Mouse (Mus musculus): ENCODE data around the gene Suv39h2.

Suv39h2 gene

DNA sequence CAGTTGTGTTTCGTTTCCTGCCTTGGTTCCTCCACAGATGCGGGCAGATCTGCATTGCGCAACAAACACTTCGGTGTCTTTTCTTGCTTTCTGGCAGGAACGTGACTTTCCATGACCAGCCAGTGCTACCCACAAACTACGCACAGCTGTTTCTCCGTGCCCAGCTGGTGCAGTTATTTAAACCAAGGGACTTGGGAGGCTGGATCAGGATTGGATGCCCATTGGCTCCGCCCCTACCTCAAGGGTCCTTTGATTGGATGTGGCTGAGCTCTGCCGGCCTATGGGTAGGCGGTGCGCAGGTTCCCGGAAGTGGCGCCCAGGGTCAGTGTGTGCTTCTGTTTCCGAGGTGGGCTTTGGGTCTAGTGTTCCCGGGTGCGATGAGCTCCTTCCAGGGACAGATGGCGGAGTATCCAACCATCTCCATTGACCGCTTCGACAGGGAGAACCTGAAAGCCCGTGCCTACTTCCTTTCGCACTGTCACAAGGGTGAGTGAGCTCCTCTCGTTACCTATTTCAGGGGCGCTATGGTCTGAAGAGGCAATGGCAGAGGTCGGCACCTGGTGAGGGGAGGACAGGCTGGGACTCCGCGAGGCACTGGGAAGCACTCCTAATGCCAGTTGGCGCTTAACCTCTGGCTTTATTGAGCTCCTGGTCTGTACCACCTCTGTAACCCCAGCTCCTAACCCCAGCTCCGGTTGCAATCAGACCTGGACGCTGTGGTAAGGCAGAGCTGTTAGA is 50.8 kb downstream of the Suv39h2 start, which contains the start of gene Dclre1c:
Gene Dclre1c, plus strand, starts transcription at position 291 of the 738 bp plus-strand sequence.
- DNase-seq (ENCODE audit: low read depth in 1 of 2, low spot score in 2 of 2) = peak; percentile 91 to 98

DNA sequence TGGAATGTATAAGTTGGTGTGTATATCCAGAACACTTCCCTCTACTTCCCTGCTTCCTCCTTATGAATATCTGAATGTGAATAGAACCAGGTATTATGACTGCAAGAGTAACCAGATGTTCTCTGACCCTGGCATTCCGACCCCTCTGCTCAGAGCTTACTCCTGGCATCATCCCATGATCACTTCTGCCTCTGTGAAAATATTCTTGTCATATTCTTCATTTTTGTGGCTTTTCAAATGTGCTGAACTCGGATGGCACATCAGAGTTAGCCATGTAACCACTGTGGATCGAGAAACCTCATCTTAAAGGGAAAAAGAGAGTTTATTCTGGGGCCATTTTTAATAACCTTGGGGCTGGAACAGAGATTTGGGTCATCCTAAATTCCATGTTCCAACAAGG is 52.3 kb downstream of the Suv39h2 start, which contains the start of gene Meig1:
Gene Meig1, minus strand, starts transcription at position 101 of the 400 bp plus-strand sequence.
- no peak for DNase-seq (ENCODE audit: low read depth in 1 of 2, low spot score in 2 of 2)

DNA sequence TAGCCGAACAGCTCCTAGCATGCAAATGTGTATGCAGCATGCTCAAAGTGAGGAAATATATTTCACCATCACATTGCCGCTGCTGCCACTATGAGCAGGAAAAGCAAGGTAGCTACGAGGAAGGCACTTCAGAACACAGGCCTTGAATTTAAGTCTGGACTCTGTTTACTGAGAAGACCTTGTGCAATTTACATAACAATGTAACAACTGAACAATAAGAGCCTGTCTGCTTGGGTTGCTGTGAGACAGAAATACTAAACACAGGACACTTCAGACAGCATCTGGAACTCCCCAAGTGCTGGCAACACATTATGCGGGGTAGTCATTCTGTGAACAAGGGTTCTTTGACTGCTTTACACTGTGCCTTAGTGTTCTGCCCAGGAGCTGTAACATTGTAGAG is 54.7 kb downstream of the Suv39h2 start:
- DNase-seq (ENCODE audit: low read depth in 1 of 2, low spot score in 2 of 2) = no peak

DNA sequence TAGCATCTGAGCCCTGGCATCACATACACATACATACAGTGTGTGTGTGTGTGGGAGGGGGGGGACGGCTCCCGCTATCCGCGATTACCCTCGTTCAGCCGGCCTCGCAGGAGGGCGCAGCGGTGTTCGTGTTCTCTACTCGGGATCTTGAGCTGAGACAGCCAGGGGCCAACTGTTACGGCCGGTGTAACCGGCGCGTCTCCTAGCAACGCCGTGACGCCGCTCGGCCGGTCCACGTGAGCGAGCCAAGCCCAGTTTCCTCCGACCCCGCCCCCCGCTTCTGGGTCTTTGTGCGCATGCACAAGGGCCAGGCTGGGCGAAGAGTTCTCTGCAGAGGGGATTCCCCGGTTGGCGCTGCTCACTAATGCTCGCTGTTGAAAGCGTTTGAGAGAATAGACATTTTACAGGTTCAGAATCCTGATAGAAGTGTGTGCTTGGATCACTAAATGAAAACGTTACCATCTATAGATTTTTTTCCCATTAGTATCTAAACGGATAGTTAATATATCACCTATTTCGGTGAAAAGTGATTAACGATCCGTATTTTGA is 55.9 kb downstream of the Suv39h2 start:
- peak; percentile 94 to 99 for DNase-seq (ENCODE audit: low read depth in 1 of 2, low spot score in 2 of 2)

DNA sequence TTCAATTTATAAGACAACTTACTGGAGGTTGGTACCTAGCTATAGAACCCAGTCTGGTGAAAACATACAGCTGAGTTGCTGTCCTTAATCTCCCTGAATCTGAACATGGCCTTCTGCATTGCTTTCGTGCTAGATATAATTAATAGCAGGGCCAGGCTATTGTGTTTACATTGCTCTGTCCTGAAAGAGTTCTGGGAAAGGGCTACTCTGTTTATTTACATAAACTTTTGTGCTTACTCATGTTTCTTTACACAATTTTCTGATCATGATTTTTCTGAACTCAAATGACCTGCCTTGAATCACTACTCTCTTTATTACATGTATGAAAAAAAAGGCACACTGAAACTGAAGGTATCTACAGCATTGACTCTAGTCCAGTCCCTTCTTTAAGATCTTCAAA is 59.2 kb downstream of the Suv39h2 start:
- DNase-seq (ENCODE audit: low read depth in 1 of 2, low spot score in 2 of 2) = no peak

DNA sequence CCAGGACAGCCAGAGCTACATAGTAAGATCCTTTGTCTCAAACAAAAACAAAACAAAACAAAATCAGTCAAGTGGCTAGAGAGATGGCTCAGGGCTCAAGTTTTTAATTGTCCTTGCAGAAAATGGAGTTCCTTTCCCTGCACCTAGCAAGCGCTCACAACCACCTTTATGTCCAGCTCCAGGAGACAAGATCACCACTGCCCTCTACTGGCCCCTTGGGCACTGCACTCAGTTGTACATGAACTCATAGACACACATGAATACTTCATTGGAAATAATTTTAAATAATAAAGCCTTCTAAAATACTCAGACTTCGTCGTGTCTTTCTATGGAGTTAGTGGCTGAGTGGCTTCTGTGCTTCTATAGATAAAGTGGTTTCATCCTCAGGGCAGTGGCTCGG is 60.6 kb downstream of the Suv39h2 start:
- peak; percentile 4 to 19 for DNase-seq (ENCODE audit: low read depth in 1 of 2, low spot score in 2 of 2)

DNA sequence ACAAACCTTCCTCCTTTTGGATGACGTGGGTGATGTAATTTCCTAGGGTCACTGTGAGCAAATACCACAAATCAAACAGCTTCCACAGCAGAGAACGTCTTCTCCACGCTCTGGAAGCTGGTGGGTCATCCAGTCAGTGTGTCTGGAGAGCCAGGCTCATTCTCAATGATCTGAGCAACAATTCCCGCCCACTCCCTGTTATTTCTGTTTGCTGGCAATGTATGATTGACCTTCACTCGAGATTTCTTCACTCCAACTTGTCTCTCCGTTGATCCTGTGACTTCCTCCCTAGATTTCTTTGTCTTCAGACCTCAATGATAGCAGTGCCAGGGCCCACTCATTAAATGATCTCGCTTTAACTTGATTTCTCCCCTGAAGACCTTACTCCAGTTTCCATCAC is 67.1 kb downstream of the Suv39h2 start:
- DNase-seq (ENCODE audit: low read depth in 1 of 2, low spot score in 2 of 2) = no peak

DNA sequence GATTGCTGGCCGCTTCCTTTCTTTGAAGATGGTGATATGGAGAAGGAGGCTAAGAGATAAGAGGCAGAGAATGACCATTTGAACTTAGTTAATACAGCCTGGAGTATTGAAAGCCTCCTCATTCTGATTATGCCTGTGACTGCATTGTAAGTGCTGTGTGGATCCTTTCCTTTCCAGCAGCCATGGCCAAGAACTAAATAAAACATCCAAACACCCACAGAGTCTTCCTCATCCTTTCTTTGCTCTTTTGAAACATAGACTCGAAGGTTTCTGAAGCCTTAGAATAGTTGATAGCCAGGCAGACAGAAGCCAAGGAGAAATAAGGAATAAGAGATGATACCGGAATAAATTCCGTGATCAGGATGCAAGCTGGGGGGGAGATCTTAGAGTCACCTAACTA is 68.8 kb downstream of the Suv39h2 start:
- DNase-seq (ENCODE audit: low read depth in 1 of 2, low spot score in 2 of 2) = no peak

Measured in monocyte, adult 2 months (primary cell).